Mouse (Mus musculus): ENCODE results near the gene Strn3. TPM values are rescaled to one million over a fixed set of nuclear protein-coding genes. Genes with fewer than 3 reads are reported as not detected.

Gene Strn3
- total RNA-seq (2021) = 10 to 100 TPM; 77.2 to 81.1 TPM
- long read RNA-seq, experiment 1, transcript Strn3-202 (16 exons, 2,791 nt) = major isoform, 44 of 93 reads
- long read RNA-seq, experiment 1, transcript Strn3-201 (18 exons, 3,046 nt) = minor isoform, 21 of 93 reads
- long read RNA-seq, experiment 1, partial matches to known transcripts = 3 of 93 reads
- long read RNA-seq, experiment 1, other reads (novel, unspliced or antisense) = 25 of 93 reads
- long read RNA-seq, experiment 2, transcript Strn3-201 (18 exons, 3,046 nt) = minor isoform, 25 of 124 reads
- long read RNA-seq, experiment 2, transcript Strn3-202 (16 exons, 2,791 nt) = major isoform, 64 of 124 reads
- long read RNA-seq, experiment 2, partial matches to known transcripts = 3 of 124 reads
- long read RNA-seq, experiment 2, other reads (novel, unspliced or antisense) = 32 of 124 reads

GRCm38 (mm10) chr12:51691845-51692632 lies at the start of gene Strn3:
Strn3 (minus strand) TSS chr12:51691897.
- DNase-seq (ENCODE audit: low spot score in 2 of 2) = peak; percentile 93 to 97

GRCm38 (mm10) chr12:51736807-51737206 lies 45.1 kb upstream of the Strn3 start:
- peak in 1 of 2 experiments; percentile 23 for DNase-seq (ENCODE audit: low spot score in 2 of 2)

GRCm38 (mm10) chr12:51736381-51736780 lies 44.7 kb upstream of the Strn3 start:
- no peak for DNase-seq (ENCODE audit: low spot score in 2 of 2)

GRCm38 (mm10) chr12:51735840-51736271 lies 44.2 kb upstream of the Strn3 start:
- DNase-seq (ENCODE audit: low spot score in 2 of 2) = no peak

GRCm38 (mm10) chr12:51734605-51735211 lies 43.0 kb upstream of the Strn3 start:
- DNase-seq (ENCODE audit: low spot score in 2 of 2) = no peak

- DNase-seq (ENCODE audit: low spot score in 2 of 2) = no peak
These were observed 38.1 kb upstream of the Strn3 start for GRCm38 (mm10) chr12:51729827-51730226.

- no peak for DNase-seq (ENCODE audit: low spot score in 2 of 2)
These were observed 37.4 kb upstream of the Strn3 start for GRCm38 (mm10) chr12:51729058-51729457.

GRCm38 (mm10) chr12:51721836-51722235 lies 30.1 kb upstream of the Strn3 start:
- no peak for DNase-seq (ENCODE audit: low spot score in 2 of 2)

- no peak for DNase-seq (ENCODE audit: low spot score in 2 of 2)
These were observed 26.9 kb upstream of the Strn3 start for GRCm38 (mm10) chr12:51718617-51719016.

- no peak for DNase-seq (ENCODE audit: low spot score in 2 of 2)
These were observed 21.0 kb upstream of the Strn3 start for GRCm38 (mm10) chr12:51712685-51713084.

- no peak for DNase-seq (ENCODE audit: low spot score in 2 of 2)
These were observed 18.5 kb upstream of the Strn3 start for GRCm38 (mm10) chr12:51710154-51710553.

- no peak for DNase-seq (ENCODE audit: low spot score in 2 of 2)
These were observed 18.0 kb upstream of the Strn3 start for GRCm38 (mm10) chr12:51709741-51710140.

- DNase-seq (ENCODE audit: low spot score in 2 of 2) = peak; percentile 48 to 74
These were observed 17.4 kb upstream of the Strn3 start for GRCm38 (mm10) chr12:51708941-51709686.

GRCm38 (mm10) chr12:51706673-51707235 lies 15.1 kb upstream of the Strn3 start:
- no peak for DNase-seq (ENCODE audit: low spot score in 2 of 2)

- DNase-seq (ENCODE audit: low spot score in 2 of 2) = no peak
These were observed 14.1 kb upstream of the Strn3 start for GRCm38 (mm10) chr12:51705778-51706177.

GRCm38 (mm10) chr12:51704572-51704971 lies 12.9 kb upstream of the Strn3 start:
- DNase-seq (ENCODE audit: low spot score in 2 of 2) = no peak

- DNase-seq (ENCODE audit: low spot score in 2 of 2) = no peak
These were observed 12.2 kb upstream of the Strn3 start for GRCm38 (mm10) chr12:51703859-51704258.

GRCm38 (mm10) chr12:51701723-51702122 lies 10.0 kb upstream of the Strn3 start:
- no peak for DNase-seq (ENCODE audit: low spot score in 2 of 2)

GRCm38 (mm10) chr12:51699623-51700393 lies 8.1 kb upstream of the Strn3 start:
- no peak for DNase-seq (ENCODE audit: low spot score in 2 of 2)

- no peak for DNase-seq (ENCODE audit: low spot score in 2 of 2)
These were observed 4.5 kb upstream of the Strn3 start for GRCm38 (mm10) chr12:51696157-51696556.

Measured in layer of hippocampus, postnatal 14 days (tissue).